ENCODE assay signal across 12 mouse cellular contexts in genomic region chr4:154015476-154015875, GRCm38 (mm10). TPM values are rescaled to one million over a fixed set of nuclear protein-coding genes. Genes with fewer than 3 reads are reported as not detected.
"Had no signal": no experiment of that assay in that cellular context is flagged by ENCODE, and none has a peak within 500 bp of the region (broad histone marks: within the 10 kb centered on the region; RNA-seq: fewer than 3 reads in every experiment).

No protein-coding gene starts in this region.

- DNase-seq: kidney, postnatal 14 days; layer of hippocampus, adult 9-11 months; layer of hippocampus, postnatal 36 days; liver; lung, adult 18-20 months; right cerebral cortex, adult 18-20 months; spleen, adult 18-20 months; thymus, adult 18-20 months; thymus, postnatal 14 days had no signal

RNA-seq across cellular contexts. Expression of gene Ccdc27, which starts 27.0 kb away (rescaled TPM):
- total RNA-seq: left cerebral cortex, postnatal 36 days; megakaryocyte progenitor cell, adult 5-6 weeks; midbrain, postnatal 0 days had no signal
